Mouse (Mus musculus) lung, postnatal 36 days (tissue): ENCODE data around the gene Slc25a16.
"Not testable (repeated sequence)": the region's sequence is repeated elsewhere in the genome, so short reads cannot be mapped to it uniquely, and the experiment has no call there.

Experiments used
- DNase-seq: peaks from one replicate; pipeline ENCODE4 v3.0.0; 2022; ENCODE audit warnings: mixed read lengths

The Slc25a16 gene

GRCm38 (mm10) chr10:62906336-62906735 is 14.1 kb upstream of the Slc25a16 start:
- DNase-seq, result no peak

- DNase-seq, result not testable (repeated sequence)
Observed at GRCm38 (mm10) chr10:62908896-62909295, 11.5 kb upstream of the Slc25a16 start, which contains the start of gene Tet1. Gene Tet1 (minus strand): TSS chr10:62908996.

DNA sequence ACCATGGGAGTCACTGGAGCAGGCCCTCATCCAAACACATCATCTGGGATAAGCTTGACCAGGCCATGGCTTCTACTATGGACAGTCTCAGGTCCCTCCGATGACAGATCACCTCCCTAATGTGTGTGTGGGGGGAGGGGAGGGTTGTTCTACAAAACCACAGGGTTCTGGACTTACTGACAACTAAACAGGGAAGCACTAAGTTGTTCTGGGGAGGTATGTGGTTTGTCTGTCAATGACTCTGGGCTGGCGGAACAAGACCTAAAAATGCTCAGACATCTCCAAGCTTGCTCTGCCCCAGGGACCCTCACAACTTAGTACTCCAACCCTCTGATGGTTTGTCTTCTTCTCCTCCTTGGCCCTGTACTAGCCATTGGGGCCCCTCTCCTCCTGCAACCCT is 9.3 kb upstream of the Slc25a16 start:
- DNase-seq, result no peak

- no peak for DNase-seq
Observed at GRCm38 (mm10) chr10:62918985-62919384, 1.4 kb upstream of the Slc25a16 start.

- no peak for DNase-seq
Observed at GRCm38 (mm10) chr10:62920766-62921156, 328 bp downstream of the Slc25a16 start.

GRCm38 (mm10) chr10:62924096-62924635 is 3.7 kb downstream of the Slc25a16 start:
- no peak for DNase-seq

- DNase-seq, result no peak
Observed at GRCm38 (mm10) chr10:62932381-62932780, 11.9 kb downstream of the Slc25a16 start.

- peak; percentile 8 for DNase-seq
Observed at GRCm38 (mm10) chr10:62944975-62945580, 24.6 kb downstream of the Slc25a16 start.

DNA sequence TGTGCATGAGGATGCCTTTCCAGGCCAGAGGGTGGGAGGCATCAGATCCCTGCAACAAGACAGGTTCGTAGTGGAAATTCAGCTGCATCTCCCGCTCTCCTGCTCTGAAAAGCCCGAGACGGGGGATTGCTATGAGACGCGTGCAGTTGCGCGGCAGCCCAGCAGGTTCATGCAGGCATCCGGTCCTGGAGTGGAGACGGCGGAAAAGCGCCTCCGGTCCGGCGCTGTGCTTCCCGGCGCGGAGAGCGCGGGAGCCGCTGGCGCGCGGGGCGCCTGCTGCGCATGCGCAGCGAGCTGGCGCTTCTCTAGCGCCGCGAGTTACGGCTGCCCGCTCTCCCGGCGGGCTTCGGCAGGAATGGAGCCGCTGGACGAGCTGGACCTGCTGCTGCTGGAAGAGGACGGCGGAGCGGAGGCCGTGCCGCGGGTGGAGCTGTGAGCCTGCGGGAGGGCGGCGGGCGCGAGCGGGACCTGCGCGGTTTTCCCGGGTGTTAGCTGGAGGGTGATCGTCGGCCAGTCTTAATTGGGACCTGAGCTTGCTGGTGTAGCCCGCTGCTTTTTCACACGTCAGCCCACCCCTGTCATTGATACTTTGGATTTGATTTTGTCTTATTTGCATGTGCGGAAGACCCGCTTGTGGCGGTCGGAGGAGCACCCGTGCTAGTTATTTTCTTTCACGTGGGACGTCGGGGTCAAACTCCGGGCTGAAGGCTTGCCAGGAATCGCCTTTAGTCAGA is 26.5 kb downstream of the Slc25a16 start, which contains the start of gene Dna2:
Gene Dna2, plus strand, starts transcription at position 289 of the 734 bp plus-strand sequence.
- peak; percentile 72 for DNase-seq

DNA sequence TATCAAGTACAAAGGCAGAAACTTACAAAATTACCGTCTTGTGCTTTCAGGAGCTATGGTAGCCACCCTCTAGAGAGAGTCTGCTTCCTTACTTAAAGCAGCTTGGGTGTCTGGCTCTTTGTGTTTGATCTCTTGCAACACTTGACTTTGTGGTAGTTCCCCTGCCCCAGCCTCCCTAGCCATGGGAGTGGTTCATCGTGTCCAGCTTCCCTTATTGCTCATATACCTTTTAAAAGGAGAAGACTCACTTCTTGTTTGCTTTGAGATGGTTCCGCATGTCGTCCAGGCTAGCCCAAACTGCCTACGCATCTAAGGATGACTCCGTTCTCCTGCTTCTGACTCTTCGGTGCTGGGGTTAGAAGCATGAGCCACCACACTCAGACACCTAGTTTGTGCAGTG is 28.1 kb downstream of the Slc25a16 start:
- DNase-seq, result peak; percentile 53

DNA sequence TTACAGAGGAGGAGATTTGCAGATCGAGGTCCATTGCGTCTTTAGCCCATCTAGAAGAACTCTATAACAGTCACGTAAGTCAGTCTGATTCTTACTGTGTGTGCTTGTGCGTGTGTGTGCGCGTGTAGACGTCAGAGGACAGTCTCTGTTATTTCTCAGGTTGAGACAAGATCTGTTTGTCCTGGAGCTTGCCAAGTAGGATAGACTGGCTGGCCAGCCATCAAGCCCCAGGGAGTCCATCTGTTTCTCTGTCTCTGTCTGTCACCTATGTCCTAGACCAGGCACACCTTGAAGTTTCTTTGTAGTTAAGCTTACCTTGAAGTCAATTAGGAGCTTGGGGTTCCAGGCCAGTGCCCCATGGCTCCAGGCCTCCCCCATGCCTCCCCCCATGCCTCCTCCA is 43.5 kb downstream of the Slc25a16 start:
- DNase-seq, result no peak

GRCm38 (mm10) chr10:62965796-62966195 is 45.4 kb downstream of the Slc25a16 start:
- no peak for DNase-seq

DNA sequence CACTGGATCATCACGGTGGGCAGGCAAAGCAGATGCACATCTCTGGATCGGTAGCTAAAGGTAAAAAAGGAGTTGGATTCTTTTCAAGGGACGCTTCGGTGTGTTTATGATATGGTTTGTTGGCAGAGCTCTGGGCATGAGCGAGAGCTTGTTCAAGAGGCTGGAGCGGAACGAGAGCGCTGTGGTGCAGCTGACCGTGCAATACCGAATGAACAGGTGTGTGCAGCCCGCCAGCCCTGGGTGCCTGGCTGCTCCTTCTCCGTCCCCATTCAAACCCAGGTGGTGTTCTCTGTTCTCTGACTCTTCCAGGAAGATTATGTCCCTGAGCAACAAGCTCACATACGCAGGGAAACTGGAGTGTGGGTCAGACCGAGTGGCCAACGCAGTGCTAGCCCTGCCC is 45.9 kb downstream of the Slc25a16 start:
- DNase-seq, result no peak

DNA sequence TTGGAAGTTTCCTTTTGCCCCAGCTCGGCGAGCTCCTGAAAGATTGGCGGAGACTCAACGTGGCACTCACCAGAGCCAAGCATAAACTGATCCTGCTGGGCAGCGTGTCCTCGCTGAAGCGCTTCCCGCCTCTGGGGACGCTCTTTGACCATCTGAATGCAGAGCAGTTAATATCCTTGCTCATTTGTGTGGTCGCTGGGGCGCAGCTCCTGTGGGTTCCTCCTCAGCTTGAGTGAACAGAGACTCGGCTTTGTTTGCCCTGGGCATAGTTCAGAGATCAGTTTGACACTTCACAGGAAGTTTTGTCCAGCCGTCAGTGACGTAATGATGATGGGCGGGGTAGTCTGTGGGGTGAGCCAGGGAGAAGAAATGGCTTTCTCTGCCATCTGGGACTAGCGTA is 51.4 kb downstream of the Slc25a16 start:
- no peak for DNase-seq

- DNase-seq, result no peak
Observed at GRCm38 (mm10) chr10:62979667-62980038, 59.2 kb downstream of the Slc25a16 start.

DNA sequence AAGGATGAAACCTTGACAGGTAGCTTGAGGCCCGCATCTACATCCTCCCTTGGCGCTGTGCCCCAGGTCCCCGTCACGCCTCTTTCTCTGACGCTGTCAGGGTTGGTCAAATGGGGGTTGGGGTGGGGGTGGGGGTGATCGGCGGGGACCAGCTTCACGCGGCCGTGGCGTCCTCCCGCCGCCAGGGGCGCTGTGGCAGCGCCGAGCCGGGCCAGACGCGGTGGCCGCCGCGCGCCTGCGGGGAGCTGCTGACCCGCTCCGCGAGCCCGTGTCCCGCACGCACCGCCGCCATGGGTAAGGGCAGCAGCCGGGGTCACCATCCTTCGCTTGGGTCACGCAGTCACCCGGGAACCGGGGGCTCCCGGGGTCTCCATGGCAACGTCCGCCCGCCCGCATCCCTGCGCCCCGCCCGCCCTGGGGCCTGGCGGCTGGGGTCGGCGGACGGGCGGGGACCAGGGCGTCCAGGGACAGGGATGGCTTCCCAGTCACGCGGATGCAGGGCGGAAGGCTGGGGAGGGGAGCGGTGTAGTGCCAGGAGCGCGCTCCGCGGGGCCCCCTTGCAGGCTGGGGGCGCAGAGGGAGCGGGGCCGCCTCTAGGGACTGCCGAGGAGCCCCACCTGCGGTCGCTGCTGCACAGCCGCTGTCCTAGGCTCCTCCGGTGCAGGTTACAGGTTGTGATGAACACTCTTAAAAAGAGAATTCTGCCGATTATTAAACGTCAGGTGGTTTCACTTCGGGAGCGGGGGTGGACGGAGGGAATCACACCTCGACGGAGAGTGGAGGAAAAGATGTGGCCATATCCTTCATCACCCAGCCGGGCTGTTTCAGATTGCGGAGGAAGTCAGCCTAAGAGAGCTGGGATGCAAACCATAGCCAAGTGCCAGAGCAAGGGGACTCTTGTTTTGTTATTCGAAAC is 59.9 kb downstream of the Slc25a16 start, which contains the start of gene Rufy2:
Gene Rufy2, plus strand, starts transcription at position 185 of the 916 bp plus-strand sequence.
- peak; percentile 88 for DNase-seq

DNA sequence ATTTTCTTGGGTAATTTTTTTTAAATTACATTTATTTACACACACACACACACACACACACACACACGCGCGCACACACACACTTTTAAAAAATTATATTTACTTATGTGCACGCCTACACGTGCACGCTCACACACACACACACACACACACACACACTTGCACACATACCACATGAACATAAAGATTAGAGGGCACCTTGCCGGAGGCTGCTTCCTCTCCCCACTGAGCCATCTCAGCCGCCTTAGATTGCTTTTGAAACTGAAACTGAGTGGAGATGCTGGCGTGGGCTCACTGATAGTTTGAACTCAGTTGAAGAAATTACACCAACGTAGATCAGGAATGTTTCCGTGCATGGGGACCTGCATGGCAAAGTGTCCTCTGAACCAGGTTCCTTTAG is 63.6 kb downstream of the Slc25a16 start:
- DNase-seq, result no peak

DNA sequence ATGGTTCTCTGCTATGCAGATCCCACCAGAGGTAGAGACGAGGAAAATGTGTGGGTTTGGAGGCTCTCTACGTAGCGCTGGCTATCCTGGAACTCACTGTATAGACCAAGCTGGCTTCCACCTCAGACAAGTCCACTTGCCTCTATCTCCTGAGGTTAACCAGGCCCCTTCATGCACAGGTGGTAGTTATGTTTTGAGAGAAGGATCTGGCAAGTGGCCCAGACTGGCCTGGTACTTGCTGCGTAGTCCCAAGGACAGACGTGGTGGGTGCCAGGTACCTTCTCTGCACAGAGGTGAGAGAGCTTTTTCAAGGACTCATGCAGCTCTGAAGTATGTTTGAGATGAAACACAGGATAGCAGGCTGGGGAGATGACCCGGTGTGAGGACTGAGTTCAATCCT is 64.1 kb downstream of the Slc25a16 start:
- no peak for DNase-seq

DNA sequence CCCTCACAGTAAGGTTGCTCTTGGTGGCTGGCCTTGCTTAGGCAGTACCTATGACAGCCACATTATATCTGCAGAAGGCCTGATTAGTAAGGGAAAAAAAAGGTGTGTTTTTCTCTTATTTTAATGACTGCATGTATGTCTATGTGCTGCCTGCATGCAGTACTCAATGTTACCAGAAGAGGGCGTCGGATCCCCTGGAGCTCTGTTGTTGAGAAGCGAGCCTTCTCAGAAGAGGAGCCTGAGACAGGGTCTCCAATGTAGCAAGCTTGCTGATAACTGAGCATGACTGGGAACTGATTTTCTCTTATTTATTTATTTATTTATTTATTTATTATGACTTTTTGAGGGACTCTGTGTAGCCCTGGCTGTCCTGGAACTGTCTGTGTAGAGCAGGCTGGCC is 66.9 kb downstream of the Slc25a16 start:
- peak; percentile 29 for DNase-seq

DNA sequence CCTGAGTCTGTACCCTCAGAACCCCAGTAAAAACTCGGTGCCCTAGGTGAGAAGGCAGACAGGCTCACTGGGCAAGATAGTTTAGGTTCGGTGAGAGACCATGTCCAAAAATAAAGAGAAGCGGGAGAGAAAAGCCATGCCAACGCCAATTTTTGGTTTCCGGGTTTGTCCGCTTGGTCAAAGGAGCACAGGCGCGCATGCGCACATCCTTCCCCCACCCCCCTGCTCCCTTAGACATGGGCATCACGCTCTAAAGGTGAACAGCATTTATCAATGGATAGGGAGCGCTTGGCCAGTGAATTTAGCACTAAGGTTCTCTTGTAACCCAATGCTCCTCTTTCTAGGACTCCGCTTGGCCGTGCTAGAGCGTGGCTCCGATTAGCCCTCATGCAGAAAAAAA is 70.2 kb downstream of the Slc25a16 start:
- DNase-seq, result no peak

- no peak for DNase-seq
Observed at GRCm38 (mm10) chr10:62993991-62994390, 73.6 kb downstream of the Slc25a16 start.
